Mouse (Mus musculus): Measurements from ENCODE around the gene Tenm2. TPM values are rescaled to one million over a fixed set of nuclear protein-coding genes. Genes with fewer than 3 reads are reported as not detected.

Tenm2 gene
- total RNA-seq, 4 experiments from 2014 or later: 143 to 181 (median 156) TPM

- peak; percentile 91 to 95 for DNase-seq (ENCODE audit: low spot score in 2 of 2)
Observed at GRCm38 (mm10) chr11:36001282-36001970, 1234.3 kb downstream of the Tenm2 start.

- no peak for DNase-seq (ENCODE audit: low spot score in 2 of 2)
Observed at GRCm38 (mm10) chr11:36000585-36001281, 1235.0 kb downstream of the Tenm2 start.

- DNase-seq (ENCODE audit: low spot score in 2 of 2): no peak
Observed at GRCm38 (mm10) chr11:36000038-36000437, 1235.7 kb downstream of the Tenm2 start.

GRCm38 (mm10) chr11:35998048-35998447 lies 1237.7 kb downstream of the Tenm2 start:
- no peak for DNase-seq (ENCODE audit: low spot score in 2 of 2)

GRCm38 (mm10) chr11:35995310-35995709 lies 1240.5 kb downstream of the Tenm2 start:
- no peak for DNase-seq (ENCODE audit: low spot score in 2 of 2)

GRCm38 (mm10) chr11:35991846-35992245 lies 1243.9 kb downstream of the Tenm2 start:
- peak in 1 of 2 experiments; percentile 61 for DNase-seq (ENCODE audit: low spot score in 2 of 2)

- no peak for DNase-seq (ENCODE audit: low spot score in 2 of 2)
Observed at GRCm38 (mm10) chr11:35989967-35990366, 1245.8 kb downstream of the Tenm2 start.

GRCm38 (mm10) chr11:35985841-35986393 lies 1249.8 kb downstream of the Tenm2 start:
- peak; percentile 78 to 83 for DNase-seq (ENCODE audit: low spot score in 2 of 2)

- DNase-seq (ENCODE audit: low spot score in 2 of 2): no peak
Observed at GRCm38 (mm10) chr11:35982734-35983133, 1253.0 kb downstream of the Tenm2 start.

GRCm38 (mm10) chr11:35980411-35980917 lies 1255.3 kb downstream of the Tenm2 start, which contains the start of gene Wwc1:
TSS of gene Wwc1 (minus strand) at chr11:35980527.
- DNase-seq (ENCODE audit: low spot score in 2 of 2): peak in 1 of 2 experiments; percentile 55

- DNase-seq (ENCODE audit: low spot score in 2 of 2): no peak
Observed at GRCm38 (mm10) chr11:35979733-35980410, 1255.9 kb downstream of the Tenm2 start.

GRCm38 (mm10) chr11:35979266-35979732 lies 1256.5 kb downstream of the Tenm2 start:
- DNase-seq (ENCODE audit: low spot score in 2 of 2): no peak

- no peak for DNase-seq (ENCODE audit: low spot score in 2 of 2)
Observed at GRCm38 (mm10) chr11:35977796-35978195, 1258.0 kb downstream of the Tenm2 start.

- no peak for DNase-seq (ENCODE audit: low spot score in 2 of 2)
Observed at GRCm38 (mm10) chr11:35977096-35977495, 1258.7 kb downstream of the Tenm2 start.

GRCm38 (mm10) chr11:35976482-35976881 lies 1259.3 kb downstream of the Tenm2 start:
- DNase-seq (ENCODE audit: low spot score in 2 of 2): peak; percentile 51 to 66

GRCm38 (mm10) chr11:35974632-35975450 lies 1260.9 kb downstream of the Tenm2 start:
- DNase-seq (ENCODE audit: low spot score in 2 of 2): no peak

GRCm38 (mm10) chr11:35973135-35973534 lies 1262.6 kb downstream of the Tenm2 start:
- no peak for DNase-seq (ENCODE audit: low spot score in 2 of 2)

- no peak for DNase-seq (ENCODE audit: low spot score in 2 of 2)
Observed at GRCm38 (mm10) chr11:35972270-35972931, 1263.4 kb downstream of the Tenm2 start.

- no peak for DNase-seq (ENCODE audit: low spot score in 2 of 2)
Observed at GRCm38 (mm10) chr11:35970806-35971705, 1264.7 kb downstream of the Tenm2 start.

Data from layer of hippocampus, adult 8-10 months (tissue).